Mouse (Mus musculus) embryonic fibroblast, embryonic 13.5 days (primary cell): ENCODE results near the gene Klrb1b. TPM values are rescaled to one million over a fixed set of nuclear protein-coding genes. Genes with fewer than 3 reads are reported as not detected.
A peak's percentile ranks its signal among the peaks of the same experiment; 100 is the strongest.
"Not testable (repeated sequence)": the region's sequence is repeated elsewhere in the genome, so short reads cannot be mapped to it uniquely, and the experiment has no call there.

Source experiments
- H3K27ac ChIP-seq: 2 replicates; pipeline ENCODE4 v1.5.1; 2012; ENCODE audit warnings: low read length, control low read depth, inconsistent platforms; ENCODE audit not compliant: insufficient read depth
- H3K4me1 ChIP-seq: 2 replicates; pipeline ENCODE4 v1.6.1; 2011; ENCODE audit warnings: low read length; ENCODE audit not compliant: control insufficient read depth, insufficient read depth
- H3K4me3 ChIP-seq: 2 replicates; pipeline ENCODE4 v1.5.1; 2011; ENCODE audit warnings: mild to moderate bottlenecking, control low read depth, low read length; ENCODE audit not compliant: insufficient read depth
- CTCF ChIP-seq: IDR thresholded peaks from 2 replicates; pipeline ENCODE4 v1.5.1; 2011; ENCODE audit warnings: mild to moderate bottlenecking, control low read depth, low read length, moderate library complexity, borderline replicate concordance; ENCODE audit not compliant: insufficient read depth
- POLR2A ChIP-seq: IDR thresholded peaks from 2 replicates; pipeline ENCODE4 v1.6.1; 2011; ENCODE audit warnings: low read depth, mild to moderate bottlenecking, control low read depth, low read length, moderate library complexity
- polyA plus RNA-seq: library from polyadenylated mRNA; stranded (reverse); fragments of >200 nt; gene quantifications from 2 replicates; pipeline ENCODE4 v1.2.4, GENCODE M21; 2011; ENCODE audit warnings: low read depth; ENCODE audit not compliant: missing spikeins, insufficient read length

Klrb1b gene
- polyA plus RNA-seq, 1 experiment, result not detected

DNA sequence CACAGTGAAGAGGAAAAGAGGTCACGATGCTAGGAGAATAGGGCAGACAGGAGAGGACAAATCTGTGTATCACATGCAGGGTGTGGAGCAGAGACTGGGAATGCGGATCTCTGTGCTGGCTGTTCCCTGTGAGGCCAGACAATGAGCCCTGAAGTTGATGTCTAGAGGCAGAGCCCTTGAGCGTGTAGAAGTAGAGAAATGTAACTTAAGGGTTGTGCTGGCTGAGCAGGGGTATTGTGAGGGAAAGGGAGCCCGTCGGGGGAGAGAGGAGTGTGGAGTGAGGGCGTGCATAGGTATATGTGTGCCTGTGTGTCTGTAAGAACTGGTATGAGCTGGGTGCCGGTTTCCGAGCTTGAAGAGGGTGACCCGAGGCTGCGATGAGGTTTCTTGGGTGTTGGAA is 23.6 kb downstream of the Klrb1b start:
- H3K4me3 ChIP-seq, result peak overlapping the region; percentile 45
- no peaks in the 10 kb centered on the region for H3K4me1 ChIP-seq
- H3K27ac ChIP-seq, result no peak overlapping the region
- TF ChIP-seq POLR2A (no peak), CTCF (no peak)

DNA sequence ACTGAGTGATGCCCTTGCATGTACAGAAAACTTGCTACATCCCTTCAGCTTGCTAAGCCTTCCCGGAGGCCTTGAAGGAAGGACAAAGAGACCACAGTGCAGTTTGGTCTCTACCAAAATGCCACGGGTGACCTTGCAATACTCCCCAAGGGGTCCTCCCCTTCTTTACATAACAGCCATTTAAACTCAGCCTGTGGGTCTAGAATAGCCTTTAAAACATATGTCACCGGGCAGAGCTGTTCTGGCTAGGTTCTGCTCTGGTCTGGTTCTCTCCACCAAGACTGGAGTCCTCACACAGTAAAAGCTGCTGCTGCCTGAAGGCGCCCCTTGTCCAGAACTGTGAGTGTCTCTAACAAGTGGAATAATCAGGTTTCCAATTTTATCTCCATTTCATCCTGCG is 25.4 kb downstream of the Klrb1b start:
- not testable (repeated sequence) for H3K4me3 ChIP-seq, H3K4me1 ChIP-seq, H3K27ac ChIP-seq

DNA sequence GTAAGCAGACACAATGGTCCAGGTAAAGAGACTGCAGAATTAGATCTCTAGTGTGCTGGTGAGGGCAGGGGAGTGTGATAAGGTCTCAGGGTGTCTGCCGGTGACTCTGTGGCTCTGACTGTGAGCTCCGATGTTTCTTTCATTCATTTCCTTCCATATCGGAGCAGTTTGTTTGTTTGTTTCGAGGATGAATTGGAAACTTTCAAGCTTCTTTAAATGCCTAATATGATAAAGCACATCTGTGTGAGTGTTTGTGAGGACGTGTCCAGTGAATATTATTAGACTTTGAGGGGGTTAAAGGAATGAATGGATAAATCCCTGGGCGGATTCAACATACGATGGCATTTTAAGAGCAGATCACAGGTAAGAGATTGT is 26.2 kb downstream of the Klrb1b start:
- TF ChIP-seq CTCF, result no peak
- TF ChIP-seq POLR2A, result no peak
- Histone ChIP-seq H3K27ac (no peak overlapping the region), H3K4me3 (peak overlapping the region; percentile 66), H3K4me1 (no peaks in the 10 kb centered on the region)

DNA sequence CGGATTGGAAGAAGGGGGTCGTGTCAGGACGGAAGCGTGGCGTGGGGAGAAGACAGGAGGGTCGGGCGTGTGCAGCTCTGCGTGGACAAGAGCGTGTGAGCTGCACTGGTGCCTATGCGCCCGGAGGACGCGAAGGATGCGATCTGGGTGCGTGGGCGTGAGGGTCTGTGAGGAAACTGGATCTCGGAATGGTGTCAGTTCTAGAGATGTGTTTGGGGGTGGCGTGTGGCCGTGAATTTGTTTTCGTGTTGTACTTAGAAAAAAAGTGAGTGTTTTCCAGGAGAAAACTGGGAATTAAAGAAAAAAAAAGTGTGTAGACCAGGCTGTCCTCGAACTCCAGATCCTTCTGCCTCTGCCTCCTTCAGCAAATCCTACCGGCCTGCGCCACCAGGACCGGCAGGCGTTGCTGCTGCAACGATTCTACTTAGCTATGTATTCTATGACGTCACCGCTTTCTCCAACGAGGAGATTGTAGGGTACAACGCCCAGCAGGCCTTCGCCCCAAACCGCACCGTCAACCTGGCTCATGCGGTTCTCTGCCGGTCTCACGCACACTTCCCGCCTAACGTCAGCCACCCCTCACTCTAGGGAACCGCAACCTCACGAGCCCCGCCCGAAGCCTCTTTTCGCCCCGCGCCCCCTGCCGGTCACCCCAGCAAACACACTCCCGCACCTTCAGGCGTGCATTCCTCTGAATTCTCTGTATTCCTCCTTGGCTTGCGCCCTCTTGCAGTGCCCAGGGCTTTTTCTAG is 26.8 kb downstream of the Klrb1b start:
- Histone ChIP-seq H3K27ac (peak overlapping the region; percentile 74), H3K4me3 (peak overlapping the region; percentile 69)
- not testable (repeated sequence) for H3K4me1 ChIP-seq
- TF ChIP-seq CTCF (0 out of 2 replicates have a peak, but pooled peaks have one; percentile 9), POLR2A (peak; percentile 94)

- H3K27ac ChIP-seq, result peak overlapping the region; percentile 74
- H3K4me1 ChIP-seq, result not testable (repeated sequence)
- H3K4me3 ChIP-seq, result peak overlapping the region; percentile 69
These were observed 27.4 kb downstream of the Klrb1b start for GRCm38 (mm10) chr6:128798772-128799143.

DNA sequence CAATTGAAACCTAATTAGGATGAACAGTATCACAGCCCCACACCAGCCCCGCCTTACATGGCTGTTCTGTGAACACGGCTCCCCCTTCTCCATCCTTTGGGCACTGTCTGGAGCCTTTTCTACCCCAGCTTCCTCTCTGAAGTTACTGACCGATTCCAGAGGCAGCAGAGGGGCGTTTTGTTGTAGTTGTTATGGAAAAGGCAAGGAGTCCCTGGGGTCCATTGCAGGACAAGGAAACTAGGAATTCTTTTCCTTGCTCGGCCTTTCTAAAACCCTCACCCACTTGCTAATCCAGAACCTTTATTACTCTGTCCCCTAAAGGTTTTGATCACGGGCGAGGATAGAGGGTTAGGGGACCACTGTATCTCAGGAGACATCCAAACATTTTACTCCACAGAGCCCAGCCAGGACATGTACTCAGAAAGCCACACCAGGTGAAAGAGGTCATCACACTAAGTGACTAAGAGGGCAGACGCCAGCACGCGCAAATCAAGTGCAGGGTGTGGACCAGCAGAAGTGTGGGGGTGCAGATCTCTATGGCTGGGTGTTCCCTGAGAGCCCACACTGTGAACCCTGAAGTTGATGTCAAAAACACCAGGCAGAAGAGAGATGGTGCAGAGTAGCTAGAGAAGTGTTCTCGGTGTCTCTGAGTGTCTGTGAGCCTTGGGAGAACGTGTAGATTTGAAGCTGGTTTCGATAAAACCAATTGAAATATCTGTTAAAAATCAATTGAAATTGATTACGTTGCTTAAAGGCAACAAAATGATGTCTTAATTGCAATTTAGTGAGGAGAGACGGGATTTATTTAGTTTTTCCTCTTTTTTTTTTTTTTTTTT is 28.0 kb downstream of the Klrb1b start:
- peak overlapping the region; percentile 41 for H3K4me3 ChIP-seq
- no peak overlapping the region for H3K27ac ChIP-seq
- no peak for TF ChIP-seq POLR2A
- TF ChIP-seq CTCF, result no peak
- no peaks in the 10 kb centered on the region for H3K4me1 ChIP-seq

DNA sequence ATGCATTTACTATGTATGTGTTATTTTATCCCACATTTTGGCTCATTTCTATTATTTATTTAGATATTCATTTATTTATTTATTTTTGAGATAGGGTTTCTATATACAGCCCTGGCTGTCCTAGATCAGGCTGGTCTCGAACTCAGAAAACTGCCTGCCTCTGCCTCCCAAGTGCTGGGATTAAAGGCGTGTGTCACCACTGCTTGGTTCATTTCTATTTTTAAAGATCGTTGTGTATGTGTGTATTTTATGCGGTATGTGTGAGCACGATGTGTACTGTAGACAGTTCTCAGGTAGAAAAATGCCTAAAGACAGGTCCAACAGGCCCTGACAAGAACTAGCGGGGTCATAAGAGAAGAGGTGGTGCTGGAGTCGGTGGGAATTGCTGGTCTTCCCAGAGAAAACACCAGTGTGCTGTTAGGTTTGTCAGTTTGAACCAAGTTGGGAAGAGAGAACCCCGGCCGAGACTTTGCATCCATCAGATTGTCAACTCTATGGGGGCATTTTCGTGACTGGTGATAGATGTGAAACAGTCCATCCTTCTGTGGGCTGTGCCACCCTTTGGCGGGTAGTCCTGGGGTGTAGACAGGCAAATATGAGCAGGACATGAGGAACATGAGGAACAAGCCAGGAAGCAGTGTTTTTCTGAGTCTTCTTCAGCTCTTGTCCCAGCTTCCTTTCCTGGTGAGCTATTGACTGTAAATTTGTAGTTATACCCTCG is 28.8 kb downstream of the Klrb1b start:
- Histone ChIP-seq H3K4me1 (no peaks in the 10 kb centered on the region), H3K4me3 (no peak overlapping the region), H3K27ac (no peak overlapping the region)
- TF ChIP-seq CTCF, result no peak
- no peak for TF ChIP-seq POLR2A

DNA sequence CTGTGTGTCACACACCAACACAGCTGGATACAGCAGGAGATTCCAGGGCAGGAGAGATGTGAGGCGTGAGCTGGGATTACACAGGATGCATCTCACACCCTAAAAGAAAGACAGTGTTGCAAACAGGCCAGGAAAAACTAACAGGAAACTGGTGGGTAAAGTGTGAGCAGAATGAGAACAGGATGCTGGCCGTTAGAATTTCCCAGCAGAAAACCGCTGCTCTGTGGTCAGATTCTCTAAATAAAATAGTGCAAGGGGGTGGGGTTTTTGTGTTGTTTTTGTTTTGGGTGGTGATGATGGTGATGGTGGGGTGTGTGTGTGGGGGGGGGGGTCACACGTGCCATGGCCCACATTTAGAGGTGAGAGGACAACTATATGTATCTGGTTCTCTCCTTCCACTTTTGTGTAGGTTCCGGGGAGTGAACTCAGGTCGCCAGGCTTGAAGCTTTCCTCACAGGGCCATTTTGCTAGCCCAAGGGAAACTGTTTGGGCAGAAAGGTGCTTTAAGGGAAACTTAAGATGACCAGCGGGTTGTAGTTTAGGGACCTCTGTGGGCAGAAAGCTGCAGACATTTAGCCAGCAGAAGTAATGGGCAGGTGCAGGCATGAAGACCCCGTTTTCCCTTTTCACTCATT is 29.7 kb downstream of the Klrb1b start:
- H3K27ac ChIP-seq, result no peak overlapping the region
- no peaks in the 10 kb centered on the region for H3K4me1 ChIP-seq
- no peak overlapping the region for H3K4me3 ChIP-seq
- TF ChIP-seq CTCF, result no peak
- TF ChIP-seq POLR2A, result no peak

DNA sequence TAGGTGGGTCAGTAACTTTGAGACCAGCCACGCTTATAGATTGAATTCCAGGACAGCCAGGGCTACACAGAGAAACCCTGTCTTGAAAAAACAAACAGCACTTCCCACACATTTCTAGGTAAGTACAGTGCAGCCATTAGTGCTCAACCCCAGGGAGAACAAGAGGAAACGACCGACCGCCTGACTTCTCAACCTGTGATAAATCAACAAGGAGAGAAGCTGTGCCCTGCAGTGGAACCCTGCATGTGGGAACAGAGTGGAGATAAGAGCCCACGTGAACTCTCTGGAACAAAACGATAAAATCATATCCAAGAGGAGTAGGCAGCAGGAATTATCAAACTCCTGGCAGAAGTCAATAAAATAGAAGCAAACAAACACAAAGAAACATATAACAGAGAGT is 32.4 kb downstream of the Klrb1b start:
- H3K4me3 ChIP-seq, result no peak overlapping the region

DNA sequence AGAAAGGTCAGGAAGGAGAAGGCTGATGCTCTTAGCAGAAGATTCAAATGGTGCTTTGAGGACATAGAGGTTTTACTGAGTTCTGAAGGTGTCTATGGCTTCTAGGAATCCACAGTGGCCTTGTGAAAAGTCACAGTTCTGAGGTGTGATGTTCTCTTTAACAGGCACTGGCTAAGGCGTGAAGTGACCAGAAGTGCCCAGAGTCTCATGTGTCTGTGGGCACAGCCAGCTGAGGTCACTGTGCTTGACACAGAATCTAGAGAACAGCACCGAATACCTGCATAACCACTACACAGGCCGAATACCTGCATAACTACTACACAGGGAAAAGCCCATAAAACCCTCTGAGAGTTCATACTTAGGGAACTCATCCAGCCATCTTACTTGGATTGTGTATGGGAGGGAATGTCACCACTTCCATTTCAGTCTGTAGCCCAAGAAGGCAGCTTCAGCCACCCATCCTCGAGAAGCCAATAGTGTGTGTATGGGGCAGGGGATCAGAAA is 35.6 kb downstream of the Klrb1b start:
- not testable (repeated sequence) for H3K27ac ChIP-seq, H3K4me1 ChIP-seq, H3K4me3 ChIP-seq

More for the DNA sequence above, 32.4 kb downstream of the Klrb1b start:
- no peaks in the 10 kb centered on the region for H3K4me1 ChIP-seq
- H3K27ac ChIP-seq, result no peak overlapping the region
- TF ChIP-seq CTCF (no peak), POLR2A (no peak)
